Mouse (Mus musculus): ENCODE data around the gene Tbcel. TPM values are rescaled to one million over a fixed set of nuclear protein-coding genes. Genes with fewer than 3 reads are reported as not detected.

Tbcel gene
- polyA plus RNA-seq, 1 experiment = 22.8 TPM

DNA sequence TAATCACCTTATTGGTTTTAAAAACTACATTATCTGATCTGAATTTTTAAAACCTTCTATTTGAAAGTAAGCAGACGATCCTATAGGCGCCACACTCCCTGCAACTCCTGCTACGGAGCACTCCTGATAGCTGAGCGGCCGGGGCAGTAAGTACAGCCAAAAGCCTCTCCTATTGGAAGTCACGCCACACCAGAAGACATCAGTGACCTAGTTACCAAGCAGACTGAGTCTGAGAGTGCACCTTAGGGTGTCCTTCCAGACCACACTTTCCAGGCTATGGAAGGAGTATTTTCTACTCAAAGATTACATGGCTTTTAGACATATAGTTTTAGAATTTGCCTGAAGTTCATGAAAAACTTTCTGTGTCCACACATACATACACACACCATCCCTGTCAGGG is 47.9 kb downstream of the Tbcel start:
- Histone ChIP-seq H3K4me1 (replicated peaks; ENCODE audit: control insufficient read depth, insufficient read depth, low read length) (peaks cover 43% of the 10 kb centered on the region), H3K4me3 (ENCODE audit: control insufficient read depth, insufficient read depth, low read length) (no peak overlapping the region), H3K27ac (ENCODE audit: control insufficient read depth, insufficient read depth, low read length) (no peak overlapping the region), H3K36me3 (ENCODE audit: control insufficient read depth, insufficient read depth, low read length) (no peaks in the 10 kb centered on the region), H3K27me3 (ENCODE audit: control insufficient read depth, insufficient read depth, low read length) (no peaks in the 10 kb centered on the region)
- TF ChIP-seq POLR2A (IDR thresholded peaks at IDR 0.05; ENCODE audit: control insufficient read depth, extremely low read depth, insufficient read depth, low read length, poor library complexity) (no peak), CTCF (IDR thresholded peaks at IDR 0.05; ENCODE audit: borderline replicate concordance, control insufficient read depth, extremely low read depth, insufficient read depth, low read length, poor library complexity) (no peak)
- DNase-seq = no peak
- WGBS = 94% methylated on average over 6 of the region's 6 CpGs

DNA sequence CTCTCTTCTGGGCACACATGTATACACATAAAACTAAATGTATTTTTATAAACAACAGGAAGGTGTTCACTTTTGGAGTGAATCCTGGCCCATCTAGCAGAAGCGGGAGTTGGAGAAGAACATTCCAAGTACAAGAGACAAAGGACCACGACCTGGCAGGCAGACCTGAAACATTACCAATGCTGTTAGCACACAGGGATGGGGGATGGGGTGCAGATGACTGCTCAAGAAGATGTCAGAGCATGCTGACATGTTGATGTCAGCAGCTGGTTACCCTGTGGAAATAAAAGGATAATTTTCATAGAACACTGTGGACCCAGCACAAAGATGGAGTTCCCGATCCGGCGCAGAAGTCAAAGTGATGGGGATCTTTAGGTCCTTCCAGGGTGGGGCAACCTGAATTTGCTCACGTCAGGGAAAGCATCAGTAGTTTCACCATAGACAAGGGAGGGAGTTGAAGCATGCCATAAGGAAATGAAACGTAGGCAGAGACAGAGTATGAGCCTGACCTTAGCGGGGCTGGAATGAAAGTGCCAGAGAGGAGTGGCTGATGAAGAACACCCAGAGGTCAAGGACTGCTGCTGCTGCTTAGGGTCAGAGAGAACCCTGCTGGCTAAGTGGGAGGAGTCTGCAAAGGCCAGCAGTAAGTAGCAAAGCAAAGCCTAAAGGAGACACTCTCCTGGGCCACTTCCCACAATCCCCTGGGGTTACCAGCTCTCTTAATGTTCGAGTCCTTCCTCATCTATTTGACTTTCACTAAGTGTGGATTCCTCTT is 48.7 kb downstream of the Tbcel start:
- no peak for TF ChIP-seq CTCF (IDR thresholded peaks at IDR 0.05; ENCODE audit: borderline replicate concordance, control insufficient read depth, extremely low read depth, insufficient read depth, low read length, poor library complexity)
- no peaks in the 10 kb centered on the region for H3K27me3 ChIP-seq (ENCODE audit: control insufficient read depth, insufficient read depth, low read length)
- no peaks in the 10 kb centered on the region for H3K36me3 ChIP-seq (ENCODE audit: control insufficient read depth, insufficient read depth, low read length)
- no peak overlapping the region for H3K4me3 ChIP-seq (ENCODE audit: control insufficient read depth, insufficient read depth, low read length)
- 83% methylated on average over 9 of the region's 9 CpGs for WGBS
- peaks cover 37% of the 10 kb centered on the region for H3K4me1 ChIP-seq (replicated peaks; ENCODE audit: control insufficient read depth, insufficient read depth, low read length)
- peak overlapping the region; percentile 44; the same call in 1 of the 2 replicates for H3K27ac ChIP-seq (ENCODE audit: control insufficient read depth, insufficient read depth, low read length)
- no peak for DNase-seq

DNA sequence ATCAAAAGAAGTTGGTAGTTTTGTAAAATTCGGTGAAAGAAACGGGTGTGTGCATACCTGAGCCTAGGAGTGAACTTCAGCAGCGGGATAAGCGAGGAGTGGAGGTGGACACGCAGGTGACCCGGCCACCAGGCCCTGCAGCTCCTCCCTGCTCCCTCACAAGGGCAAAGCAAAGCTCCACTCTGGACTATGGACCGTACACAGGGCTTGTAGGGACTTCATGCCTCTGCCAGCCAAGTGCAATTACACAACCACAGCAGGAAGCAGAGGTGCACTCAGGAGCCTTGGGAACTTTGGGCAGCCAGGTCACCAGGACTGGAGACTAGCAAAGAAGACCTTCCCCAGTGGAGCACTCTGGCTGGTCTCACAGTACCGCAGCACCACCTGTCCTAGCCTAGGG is 50.1 kb downstream of the Tbcel start:
- Histone ChIP-seq H3K27ac (ENCODE audit: control insufficient read depth, insufficient read depth, low read length) (no peak overlapping the region), H3K4me1 (replicated peaks; ENCODE audit: control insufficient read depth, insufficient read depth, low read length) (peaks cover 29% of the 10 kb centered on the region), H3K4me3 (ENCODE audit: control insufficient read depth, insufficient read depth, low read length) (no peak overlapping the region), H3K36me3 (ENCODE audit: control insufficient read depth, insufficient read depth, low read length) (no peaks in the 10 kb centered on the region), H3K27me3 (ENCODE audit: control insufficient read depth, insufficient read depth, low read length) (no peaks in the 10 kb centered on the region)
- DNase-seq = no peak
- no peak for TF ChIP-seq CTCF (IDR thresholded peaks at IDR 0.05; ENCODE audit: borderline replicate concordance, control insufficient read depth, extremely low read depth, insufficient read depth, low read length, poor library complexity)
- TF ChIP-seq POLR2A (IDR thresholded peaks at IDR 0.05; ENCODE audit: control insufficient read depth, extremely low read depth, insufficient read depth, low read length, poor library complexity) = no peak
- 94% methylated on average over 8 of the region's 8 CpGs for WGBS

DNA sequence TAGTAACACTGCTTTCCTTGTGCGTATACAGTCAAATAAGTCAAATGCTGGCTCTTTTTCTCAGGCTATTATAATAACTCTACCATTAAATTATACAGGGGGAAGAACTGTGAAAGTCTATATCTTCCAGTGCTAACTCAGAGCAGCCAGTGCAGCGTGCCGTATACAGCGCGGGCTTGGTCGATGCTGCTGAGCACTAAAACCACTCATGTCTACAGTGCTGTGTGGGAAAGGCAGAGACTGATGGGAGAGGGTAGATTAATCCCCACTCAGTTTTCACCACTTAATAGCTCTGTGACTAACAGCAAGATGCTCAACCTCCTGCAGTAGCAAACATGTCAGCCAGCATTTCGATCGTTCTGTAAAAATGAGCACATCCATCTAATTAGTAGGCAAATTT is 53.2 kb downstream of the Tbcel start:
- TF ChIP-seq CTCF (IDR thresholded peaks at IDR 0.05; ENCODE audit: borderline replicate concordance, control insufficient read depth, extremely low read depth, insufficient read depth, low read length, poor library complexity) = no peak
- no peak for TF ChIP-seq POLR2A (IDR thresholded peaks at IDR 0.05; ENCODE audit: control insufficient read depth, extremely low read depth, insufficient read depth, low read length, poor library complexity)
- DNase-seq = no peak
- no peak overlapping the region for H3K4me3 ChIP-seq (ENCODE audit: control insufficient read depth, insufficient read depth, low read length)
- H3K36me3 ChIP-seq (ENCODE audit: control insufficient read depth, insufficient read depth, low read length) = peaks cover 17% of the 10 kb centered on the region
- H3K27me3 ChIP-seq (ENCODE audit: control insufficient read depth, insufficient read depth, low read length) = no peaks in the 10 kb centered on the region
- peaks cover 19% of the 10 kb centered on the region for H3K4me1 ChIP-seq (replicated peaks; ENCODE audit: control insufficient read depth, insufficient read depth, low read length)
- WGBS = 95% methylated on average over 8 of the region's 8 CpGs
- no peak overlapping the region for H3K27ac ChIP-seq (ENCODE audit: control insufficient read depth, insufficient read depth, low read length)

DNA sequence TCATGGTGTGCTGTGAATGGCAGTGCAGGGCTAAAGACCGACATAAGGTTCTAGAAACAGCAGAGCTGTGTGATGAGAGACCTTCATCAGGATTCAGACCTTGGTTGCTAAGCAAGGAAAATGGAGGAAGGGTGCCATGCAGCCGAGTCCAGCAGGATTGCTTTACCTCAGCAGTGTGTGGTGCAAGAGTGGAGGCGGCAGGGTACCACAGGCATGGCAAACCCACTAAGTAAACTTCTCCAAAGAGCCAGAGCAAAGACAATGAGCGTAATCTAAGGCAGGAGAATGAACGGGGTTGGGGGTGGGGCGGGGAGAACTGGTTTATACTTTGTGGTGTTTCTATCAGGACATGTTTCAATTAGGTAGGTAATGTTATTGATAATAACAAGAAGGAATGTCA is 58.6 kb downstream of the Tbcel start:
- Histone ChIP-seq H3K36me3 (ENCODE audit: control insufficient read depth, insufficient read depth, low read length) (peaks cover 41% of the 10 kb centered on the region), H3K27ac (ENCODE audit: control insufficient read depth, insufficient read depth, low read length) (no peak overlapping the region), H3K27me3 (ENCODE audit: control insufficient read depth, insufficient read depth, low read length) (no peaks in the 10 kb centered on the region), H3K4me3 (ENCODE audit: control insufficient read depth, insufficient read depth, low read length) (no peak overlapping the region), H3K4me1 (replicated peaks; ENCODE audit: control insufficient read depth, insufficient read depth, low read length) (peaks cover 6% of the 10 kb centered on the region; the same call in 1 of the 2 replicates)
- WGBS = 96% methylated on average over 6 of the region's 6 CpGs
- no peak for DNase-seq
- TF ChIP-seq CTCF (IDR thresholded peaks at IDR 0.05; ENCODE audit: borderline replicate concordance, control insufficient read depth, extremely low read depth, insufficient read depth, low read length, poor library complexity) (no peak), POLR2A (IDR thresholded peaks at IDR 0.05; ENCODE audit: control insufficient read depth, extremely low read depth, insufficient read depth, low read length, poor library complexity) (no peak)

- H3K36me3 ChIP-seq (ENCODE audit: control insufficient read depth, insufficient read depth, low read length) = peaks cover 70% of the 10 kb centered on the region
- H3K27me3 ChIP-seq (ENCODE audit: control insufficient read depth, insufficient read depth, low read length) = no peaks in the 10 kb centered on the region
Observed at GRCm38 (mm10) chr9:42442100-42442499, 65.5 kb downstream of the Tbcel start.

GRCm38 (mm10) chr9:42441234-42441633 is 66.4 kb downstream of the Tbcel start:
- Histone ChIP-seq H3K27me3 (ENCODE audit: control insufficient read depth, insufficient read depth, low read length) (no peaks in the 10 kb centered on the region), H3K4me3 (ENCODE audit: control insufficient read depth, insufficient read depth, low read length) (no peak overlapping the region), H3K36me3 (ENCODE audit: control insufficient read depth, insufficient read depth, low read length) (peaks cover 79% of the 10 kb centered on the region), H3K4me1 (replicated peaks; ENCODE audit: control insufficient read depth, insufficient read depth, low read length) (no peaks in the 10 kb centered on the region), H3K27ac (ENCODE audit: control insufficient read depth, insufficient read depth, low read length) (no peak overlapping the region)
- 95% methylated on average over 2 of the region's 2 CpGs for WGBS
- TF ChIP-seq CTCF (IDR thresholded peaks at IDR 0.05; ENCODE audit: borderline replicate concordance, control insufficient read depth, extremely low read depth, insufficient read depth, low read length, poor library complexity) (no peak), POLR2A (IDR thresholded peaks at IDR 0.05; ENCODE audit: control insufficient read depth, extremely low read depth, insufficient read depth, low read length, poor library complexity) (no peak)
- DNase-seq = no peak

More at GRCm38 (mm10) chr9:42442100-42442499, 65.5 kb downstream of the Tbcel start:
- no peak for DNase-seq
- 97% methylated on average over 8 of the region's 8 CpGs for WGBS
- H3K27ac ChIP-seq (ENCODE audit: control insufficient read depth, insufficient read depth, low read length) = no peak overlapping the region
- no peak overlapping the region for H3K4me3 ChIP-seq (ENCODE audit: control insufficient read depth, insufficient read depth, low read length)
- H3K4me1 ChIP-seq (replicated peaks; ENCODE audit: control insufficient read depth, insufficient read depth, low read length) = peaks cover 4% of the 10 kb centered on the region; the same call in 1 of the 2 replicates
- no peak for TF ChIP-seq CTCF (IDR thresholded peaks at IDR 0.05; ENCODE audit: borderline replicate concordance, control insufficient read depth, extremely low read depth, insufficient read depth, low read length, poor library complexity)
